Mouse (Mus musculus) hindlimb bud, embryonic 11.5 days (tissue): ENCODE measurements around the gene Gca.

Experiments used
- DNase-seq: peaks from one replicate; pipeline ENCODE4 v3.0.0-alpha.2; 2012; ENCODE audit warnings: low read depth, low spot score; ENCODE audit errors: extremely low spot score

Gene Gca

GRCm38 (mm10) chr2:62664135-62664670 lies at the start of gene Gca:
Gene Gca (plus strand): TSS chr2:62664285.
- no peak for DNase-seq

DNA sequence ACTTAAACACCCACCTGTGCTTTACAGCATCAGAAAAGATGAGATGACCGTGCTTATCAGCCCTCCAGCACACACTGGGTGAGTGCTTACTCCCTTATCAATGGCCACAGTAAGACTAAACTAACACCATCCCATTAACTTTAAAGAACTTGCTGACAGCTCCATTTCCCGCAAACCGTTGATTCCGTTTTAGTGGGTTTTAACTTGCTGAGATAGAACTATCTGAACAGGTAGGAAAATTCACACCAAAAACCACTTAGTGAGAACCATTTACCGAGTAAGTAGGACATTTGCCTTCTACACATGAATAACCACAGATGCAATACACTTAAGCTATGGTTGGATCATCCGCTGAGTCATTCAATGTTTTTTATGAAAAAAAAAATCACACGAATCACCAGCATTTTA lies 45.1 kb upstream of the Gca start:
- no peak for DNase-seq

DNA sequence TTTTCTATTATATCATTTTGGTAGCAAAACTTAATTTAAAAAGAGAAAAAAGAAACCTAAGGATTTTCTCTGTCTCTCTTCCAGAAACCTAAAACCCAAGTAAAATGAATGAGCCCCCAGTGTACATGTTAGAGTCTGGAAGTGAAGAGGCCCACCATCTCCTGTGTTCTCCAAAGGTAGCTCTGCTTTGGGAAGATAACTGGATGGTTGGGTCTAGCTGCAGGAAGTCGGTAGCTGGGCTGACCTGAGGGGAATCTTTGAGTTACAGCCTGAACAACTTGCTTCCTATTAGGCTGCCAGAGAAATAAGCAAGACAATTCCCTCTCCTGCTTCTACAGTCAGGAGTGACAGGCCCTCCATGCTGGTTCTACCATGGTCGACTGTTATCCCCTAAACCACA lies 44.4 kb upstream of the Gca start:
- DNase-seq: no peak

DNA sequence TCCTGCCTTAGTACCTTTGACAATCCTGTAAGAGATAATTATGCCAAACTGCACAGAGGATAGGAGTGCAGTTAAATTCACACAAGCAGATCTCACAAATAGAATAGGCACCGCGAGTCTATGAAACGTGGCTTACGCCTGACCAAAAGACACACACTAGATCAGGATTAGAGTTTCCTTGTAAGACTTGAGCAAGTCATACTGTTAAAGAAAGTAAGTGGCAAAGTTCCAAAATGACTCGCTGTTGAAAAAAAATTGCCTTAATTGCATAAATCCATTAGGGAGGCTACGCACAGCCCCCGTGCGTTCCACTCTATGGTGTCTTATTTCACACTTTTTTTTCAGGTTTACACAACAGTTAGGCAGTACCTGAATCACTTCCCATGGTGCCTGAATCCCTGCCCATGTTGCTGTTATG lies 41.1 kb upstream of the Gca start:
- DNase-seq: no peak

DNA sequence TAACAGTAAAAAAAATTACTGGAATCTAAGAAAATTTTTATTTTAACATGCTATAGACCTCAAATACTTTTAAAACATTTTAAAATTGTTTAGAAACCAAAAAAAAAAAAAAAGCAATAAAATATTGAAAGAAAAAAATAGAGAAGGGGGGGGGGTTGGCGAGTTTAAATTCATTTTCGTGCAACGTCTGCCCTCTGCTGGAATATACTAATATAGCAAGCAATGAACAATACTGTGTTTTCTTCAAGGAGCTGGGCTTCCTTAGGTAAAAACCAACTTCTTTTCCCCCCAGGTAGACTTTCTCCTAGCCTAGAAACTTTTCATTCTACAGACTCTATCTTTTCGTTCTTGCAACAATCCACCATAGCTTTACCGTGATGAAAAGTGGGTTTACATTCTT lies 36.4 kb upstream of the Gca start:
- no peak for DNase-seq

DNA sequence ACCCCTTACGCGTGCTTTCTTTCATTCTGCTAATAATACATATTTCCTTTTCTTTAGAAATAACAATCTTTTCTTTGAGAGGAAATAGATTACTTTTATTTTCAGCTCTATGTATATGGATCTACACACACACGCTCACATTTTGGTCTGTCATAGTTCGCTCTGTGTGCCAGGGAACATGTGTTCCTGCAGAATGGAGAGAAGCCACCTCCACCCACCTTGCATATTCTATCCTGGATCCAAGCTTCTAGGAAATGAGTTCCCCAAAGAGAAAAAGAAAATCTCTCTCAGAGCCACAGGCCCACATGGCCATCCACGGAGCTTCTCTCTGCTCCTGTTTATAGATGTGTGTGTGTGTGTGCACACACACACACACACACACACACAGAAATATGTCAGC lies 35.7 kb upstream of the Gca start:
- no peak for DNase-seq

DNA sequence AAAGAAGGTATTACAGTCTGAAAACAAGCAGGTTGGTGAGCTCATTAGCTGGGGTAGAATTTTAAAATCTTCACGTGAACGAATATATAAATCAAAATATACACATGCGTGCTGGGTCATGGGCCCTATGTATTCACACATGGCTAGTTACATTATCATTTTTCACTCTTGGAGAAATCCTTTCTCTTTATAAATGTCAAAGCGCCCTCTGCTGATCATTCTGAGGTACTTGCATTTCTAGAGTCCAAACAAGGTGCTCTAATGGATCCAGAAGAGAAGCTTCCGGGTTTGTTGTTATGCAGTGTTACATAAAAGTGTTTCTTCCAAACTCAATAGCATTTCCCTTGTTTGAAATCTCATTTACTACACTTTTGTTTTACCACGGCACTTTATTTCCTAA lies 33.6 kb upstream of the Gca start:
- DNase-seq: no peak

DNA sequence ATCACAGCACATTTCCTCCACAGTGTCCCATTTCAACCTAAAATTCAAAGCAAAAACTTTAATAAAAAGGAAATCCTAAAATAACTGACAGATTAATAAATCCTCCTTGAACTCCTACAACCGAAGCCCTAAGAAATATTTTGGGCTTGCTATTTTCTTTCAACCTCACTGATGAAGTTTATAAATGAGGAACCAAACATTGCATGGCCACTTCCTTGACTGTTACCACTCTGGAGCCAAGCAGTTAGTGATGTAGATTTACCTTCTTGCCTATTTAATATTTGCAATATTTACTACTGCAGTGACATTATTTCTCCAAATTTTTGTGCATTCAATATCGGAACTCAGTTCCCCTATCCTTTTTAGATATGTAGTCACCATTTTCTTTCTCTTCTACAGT lies 24.2 kb upstream of the Gca start:
- no peak for DNase-seq

GRCm38 (mm10) chr2:62643405-62644305 lies 20.4 kb upstream of the Gca start:
- DNase-seq: no peak

DNA sequence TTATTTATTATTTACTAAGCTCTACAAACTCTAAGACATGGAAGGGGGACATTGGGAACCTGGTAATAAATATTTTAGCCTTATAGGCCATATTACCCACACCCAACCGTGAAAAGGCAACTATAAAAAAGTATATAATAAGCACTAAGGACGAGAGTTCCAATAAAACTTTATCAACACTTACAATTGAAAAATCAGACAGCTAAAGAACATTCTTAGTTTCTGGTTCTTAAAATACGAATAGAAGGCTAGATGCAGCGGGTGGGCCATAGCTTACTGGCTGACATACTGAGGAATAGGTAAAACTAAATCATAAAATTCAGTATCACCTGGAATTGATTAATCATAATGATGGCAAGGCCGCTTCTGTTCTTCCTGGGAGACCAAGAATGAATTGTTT lies 19.2 kb upstream of the Gca start:
- DNase-seq: no peak

DNA sequence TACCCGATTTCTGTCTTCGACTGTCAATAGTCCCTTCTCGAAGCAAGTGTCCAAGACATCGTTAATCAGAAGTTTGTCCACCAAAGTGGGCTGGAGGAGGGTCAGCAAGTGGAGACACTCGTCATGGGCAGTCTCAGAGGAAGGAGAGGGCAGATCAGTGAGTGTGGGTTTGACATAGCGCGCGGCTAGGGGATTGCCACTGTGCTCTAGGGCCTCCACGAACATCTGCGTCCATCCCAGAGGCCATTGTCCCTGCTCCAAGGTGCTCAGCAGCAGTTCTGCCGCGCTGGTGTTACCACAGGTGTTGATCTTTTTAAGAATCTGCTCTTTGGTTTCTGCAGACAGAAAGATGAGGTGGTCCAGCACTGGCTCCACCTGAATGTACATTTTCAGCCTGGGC lies 18.6 kb upstream of the Gca start:
- no peak for DNase-seq

DNA sequence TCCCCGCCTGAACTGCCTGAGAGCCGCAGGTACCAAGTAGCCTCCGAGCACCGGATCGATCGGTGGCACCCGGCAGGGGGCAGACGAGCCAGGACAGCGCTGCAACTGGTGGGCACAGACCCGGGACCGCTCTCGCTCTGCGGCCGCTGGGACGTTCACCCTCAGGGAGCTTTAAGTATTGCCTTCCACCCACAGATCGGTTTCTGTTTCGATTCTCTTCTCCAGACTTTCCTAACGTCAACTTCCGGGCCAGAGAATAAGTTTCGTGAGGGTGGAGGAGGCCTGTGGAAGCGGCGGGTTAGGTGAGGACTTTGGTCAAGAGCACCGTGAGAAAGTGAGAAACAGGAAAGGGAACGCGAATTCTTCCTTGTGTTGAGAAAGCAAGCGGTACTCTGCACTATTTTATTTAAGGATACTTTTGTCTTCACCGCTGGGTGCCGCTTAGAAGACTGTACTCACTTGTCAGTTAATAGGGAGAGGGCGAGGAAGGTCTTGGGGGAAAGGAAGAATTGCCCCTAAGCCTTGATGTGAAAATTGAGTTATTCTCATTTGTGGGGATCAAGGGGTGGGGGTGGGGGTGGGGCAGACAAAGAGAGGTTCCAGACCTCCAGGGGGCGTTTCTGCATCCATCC lies 18.0 kb upstream of the Gca start, which contains the start of gene Ifih1:
Ifih1 (minus strand) TSS at position 242 of the 632 bp plus-strand sequence.
- DNase-seq: no peak

GRCm38 (mm10) chr2:62646671-62647289 lies 17.3 kb upstream of the Gca start:
- DNase-seq: no peak

DNA sequence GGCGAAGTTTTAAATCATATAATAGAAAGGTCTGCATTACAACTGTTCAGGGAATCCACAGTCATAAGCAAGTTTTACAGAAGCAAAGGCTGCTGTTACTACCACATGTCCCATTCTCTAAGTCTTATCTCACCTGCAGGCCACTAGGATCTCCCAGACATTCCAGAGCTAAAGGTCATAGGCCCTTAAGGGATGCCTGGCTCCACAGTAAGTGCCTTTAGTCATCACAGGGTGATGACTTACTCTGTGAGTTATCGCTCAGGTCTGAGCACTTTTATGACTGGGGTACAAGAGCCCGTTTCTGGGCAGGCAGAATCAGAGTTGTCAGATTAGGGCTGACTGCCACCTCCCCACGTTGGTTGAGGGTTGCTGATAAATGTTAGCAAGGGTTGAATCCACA lies 12.2 kb upstream of the Gca start:
- no peak for DNase-seq

DNA sequence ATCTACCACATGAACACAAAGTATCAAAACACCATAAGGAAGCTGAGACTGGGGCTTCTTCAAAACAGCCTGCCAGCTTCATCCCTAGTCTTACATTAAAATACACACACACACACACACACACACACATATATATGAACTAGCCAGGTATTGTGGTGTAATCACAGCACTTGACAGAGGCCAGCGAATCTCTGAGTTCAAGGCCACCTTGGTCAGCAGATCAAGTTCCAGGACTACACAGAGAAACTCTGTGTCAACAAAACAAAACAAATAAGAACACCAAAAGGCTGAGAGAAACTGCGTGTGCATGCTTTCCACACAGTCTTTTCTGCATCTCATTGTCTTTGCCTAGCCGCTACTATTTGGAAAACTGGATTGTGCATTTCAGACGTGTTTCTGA lies 11.6 kb upstream of the Gca start:
- DNase-seq: no peak

DNA sequence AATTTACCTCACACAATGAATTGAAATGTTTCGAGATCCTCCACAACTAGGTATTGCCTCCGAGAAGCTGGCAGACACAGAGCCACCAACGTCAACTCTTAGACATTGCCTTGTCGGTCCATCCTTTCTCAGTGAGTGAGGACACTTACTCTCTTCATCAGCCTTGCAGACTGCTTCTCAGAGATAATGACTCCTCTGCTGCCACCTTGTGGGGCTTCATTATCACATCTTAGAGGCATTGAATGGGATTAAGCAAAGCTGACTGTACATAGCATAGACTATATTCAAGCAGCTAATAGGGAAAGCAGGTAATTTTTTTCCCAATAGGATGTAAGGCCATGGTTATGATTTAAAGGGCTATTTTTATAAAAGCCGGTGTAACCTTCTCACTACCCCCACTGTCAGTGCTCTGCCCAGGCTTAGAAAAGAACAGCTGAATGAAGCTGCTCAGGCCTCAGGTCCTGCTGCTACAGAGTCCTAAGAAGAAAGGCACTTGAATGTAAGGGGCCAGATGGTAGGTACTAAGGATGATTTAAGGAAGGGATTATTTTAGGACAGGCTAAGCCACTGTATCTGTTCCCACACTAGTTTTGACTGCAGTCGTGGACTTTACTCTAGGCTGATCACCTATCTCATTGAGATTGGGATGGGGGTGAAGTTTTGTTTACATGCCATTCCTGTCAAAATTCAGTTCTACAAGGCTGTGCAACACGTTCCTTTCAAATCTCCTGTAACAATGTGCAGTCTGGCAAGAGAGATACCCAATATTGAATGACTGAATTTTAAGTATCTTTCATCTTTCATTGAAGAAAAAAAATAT lies 9.4 kb upstream of the Gca start:
- DNase-seq: no peak

DNA sequence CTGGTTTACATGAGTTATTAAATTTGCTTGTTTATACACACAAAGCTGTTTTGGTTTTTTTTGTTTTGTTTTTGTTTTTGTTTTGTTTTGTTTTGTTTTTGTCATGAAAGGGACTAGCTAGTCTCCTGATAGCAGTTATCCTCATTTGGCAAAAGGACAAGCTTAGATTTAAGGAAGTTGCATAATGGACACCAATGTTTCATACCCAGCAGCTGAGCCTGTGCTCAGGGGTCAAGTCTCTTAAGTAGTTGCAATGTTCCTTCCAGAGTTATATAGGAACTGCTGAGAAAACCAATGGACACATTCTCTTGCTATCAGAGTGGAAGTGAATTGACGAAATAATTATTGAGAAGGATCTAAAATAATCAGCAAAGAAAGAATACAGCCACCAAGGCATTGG lies 8.0 kb upstream of the Gca start:
- DNase-seq: no peak

GRCm38 (mm10) chr2:62660565-62660964 lies 3.5 kb upstream of the Gca start:
- no peak for DNase-seq

DNA sequence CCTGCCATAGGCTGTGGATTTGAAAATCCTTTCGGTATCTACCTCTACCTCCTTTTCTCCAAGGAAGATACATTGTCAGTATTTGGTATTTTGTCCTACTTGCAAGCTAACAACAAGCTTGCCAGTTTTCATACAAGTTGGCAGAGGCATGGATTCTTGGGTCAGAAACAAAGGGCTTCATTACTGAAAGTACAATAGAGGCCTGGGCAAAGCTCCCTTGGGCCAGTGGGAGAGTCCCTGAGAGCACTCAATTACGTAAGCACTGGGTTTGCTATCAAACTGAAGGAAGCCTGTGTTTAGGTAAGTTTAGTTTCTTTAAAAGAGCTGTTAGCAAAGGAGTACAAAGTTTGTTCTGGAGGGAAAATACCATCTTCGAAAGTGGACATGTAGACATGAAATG lies 1.5 kb upstream of the Gca start:
- no peak for DNase-seq

DNA sequence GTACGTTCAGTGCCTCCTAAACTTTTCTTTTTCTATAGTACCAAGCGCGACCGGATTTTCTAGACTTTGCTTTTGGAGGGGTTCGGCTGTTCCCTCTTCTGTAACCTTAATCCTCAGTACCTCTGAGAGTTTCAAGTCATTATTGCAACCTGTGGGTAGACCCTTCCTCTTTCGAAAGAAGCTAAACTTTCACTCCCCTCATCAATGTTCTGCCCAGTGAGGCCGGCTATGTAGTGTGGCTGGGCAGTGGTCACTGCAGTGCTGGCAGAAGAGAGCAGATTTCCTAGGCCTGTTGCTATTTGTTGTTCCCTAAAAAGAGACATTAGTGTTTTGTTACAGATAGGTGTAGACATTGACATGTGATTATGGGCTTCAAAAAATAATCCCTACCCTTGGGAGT lies 754 bp downstream of the Gca start:
- no peak for DNase-seq

- DNase-seq: no peak
Measured at GRCm38 (mm10) chr2:62665536-62665935, 1.5 kb downstream of the Gca start.
